Mouse (Mus musculus): ENCODE measurements around the gene Dse.
"Not testable (repeated sequence)": the region's sequence is repeated elsewhere in the genome, so short reads cannot be mapped to it uniquely, and the experiment has no call there.

Gene Dse

DNA sequence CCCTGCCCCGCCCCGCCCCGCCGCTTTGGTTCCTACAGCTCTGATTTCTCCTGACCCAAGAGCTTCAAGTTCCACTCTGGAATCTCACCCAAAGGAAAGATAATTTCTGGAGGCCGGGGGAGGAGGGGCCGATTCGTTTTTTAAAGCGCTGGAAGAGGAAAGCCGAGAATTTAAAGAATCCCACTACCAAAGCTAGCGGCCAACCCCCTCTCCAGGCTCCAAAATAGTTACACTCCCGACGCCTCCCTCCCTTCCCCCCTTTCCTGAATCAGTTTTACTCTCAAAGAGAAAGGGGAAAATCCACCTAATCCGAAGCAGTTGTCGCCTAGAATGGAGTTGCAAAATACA is at the start of gene Dse:
Gene Dse, minus strand, starts transcription at position 213 of the 348 bp plus-strand sequence.
- DNase-seq (ENCODE audit: low read depth): peak; percentile 85

DNA sequence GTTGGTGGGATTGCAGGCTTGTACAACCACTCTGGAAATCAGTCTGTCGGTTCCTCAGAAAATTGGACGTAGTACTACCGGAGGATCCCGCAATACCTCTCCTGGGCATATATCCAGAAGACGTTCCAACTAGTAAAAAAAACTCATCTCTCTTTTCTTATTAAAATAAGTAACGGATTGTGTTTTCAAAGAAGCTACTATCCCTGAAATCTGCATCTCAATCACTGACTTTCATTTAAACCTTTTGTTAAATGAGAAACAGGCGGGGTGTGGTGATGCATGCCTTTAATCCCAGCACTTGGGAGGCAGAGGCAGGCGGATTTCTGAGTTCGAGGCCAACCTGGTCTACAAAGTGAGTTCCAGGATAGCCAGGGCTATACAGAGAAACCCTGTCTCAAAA is 45.3 kb upstream of the Dse start:
- DNase-seq (ENCODE audit: low read depth): not testable (repeated sequence)

DNA sequence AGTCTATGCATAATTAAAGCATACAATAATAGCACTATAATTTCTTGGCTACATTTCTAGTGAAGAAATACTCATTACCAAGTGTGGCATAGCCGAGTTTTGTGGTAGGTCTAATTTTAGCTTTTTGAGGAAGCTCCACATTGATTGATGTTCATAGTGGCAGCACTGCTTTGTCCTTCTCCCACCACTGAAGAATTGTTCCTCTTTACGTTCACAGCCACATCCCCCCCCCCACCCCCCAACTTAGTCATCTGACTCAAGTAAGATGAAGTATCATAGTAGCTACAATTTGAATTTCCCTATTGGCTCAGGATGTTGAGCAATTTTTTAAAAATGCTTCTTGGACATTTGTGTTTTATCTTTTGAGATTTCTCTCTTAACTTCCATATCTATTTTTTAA is 42.1 kb upstream of the Dse start:
- DNase-seq (ENCODE audit: low read depth): no peak

DNA sequence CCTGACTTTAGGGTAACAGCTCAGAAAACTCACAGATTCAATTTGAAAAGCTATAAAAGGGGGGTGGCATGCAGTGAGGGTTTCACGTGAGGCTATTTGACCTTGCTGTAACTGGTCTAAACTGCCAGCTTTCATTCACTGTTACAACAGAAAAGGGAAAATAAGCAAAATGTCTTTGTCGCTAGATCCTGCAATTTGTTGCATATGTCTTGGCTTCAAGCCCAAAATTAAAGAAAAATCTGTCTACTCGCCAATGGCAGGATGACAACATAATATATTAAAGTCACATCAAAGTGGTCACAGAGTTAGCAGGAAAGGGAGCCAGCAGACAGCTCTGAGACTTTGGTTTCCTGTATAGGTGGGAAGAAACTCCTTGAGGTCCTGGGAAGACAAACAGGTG is 40.2 kb upstream of the Dse start:
- peak; percentile 13 for DNase-seq (ENCODE audit: low read depth)

DNA sequence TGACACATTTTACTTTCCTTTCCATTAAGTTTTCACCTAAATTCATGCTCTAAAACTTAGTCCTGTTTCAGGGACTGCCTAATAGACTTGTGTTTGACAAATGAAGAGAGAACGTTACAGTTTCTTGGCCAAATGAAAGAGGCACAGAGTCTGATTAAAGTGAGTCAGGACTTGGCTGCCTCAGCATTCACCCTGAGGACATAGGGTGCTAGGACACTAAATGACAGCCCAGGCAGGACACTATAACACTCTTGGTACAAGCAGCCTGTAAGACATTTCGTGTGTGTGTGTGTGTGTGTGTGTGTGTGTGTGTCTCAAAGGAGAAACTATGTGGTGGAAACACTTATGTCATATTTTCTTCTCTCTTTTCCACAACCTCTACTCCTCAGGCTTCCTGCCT is 38.6 kb upstream of the Dse start:
- DNase-seq (ENCODE audit: low read depth): no peak

DNA sequence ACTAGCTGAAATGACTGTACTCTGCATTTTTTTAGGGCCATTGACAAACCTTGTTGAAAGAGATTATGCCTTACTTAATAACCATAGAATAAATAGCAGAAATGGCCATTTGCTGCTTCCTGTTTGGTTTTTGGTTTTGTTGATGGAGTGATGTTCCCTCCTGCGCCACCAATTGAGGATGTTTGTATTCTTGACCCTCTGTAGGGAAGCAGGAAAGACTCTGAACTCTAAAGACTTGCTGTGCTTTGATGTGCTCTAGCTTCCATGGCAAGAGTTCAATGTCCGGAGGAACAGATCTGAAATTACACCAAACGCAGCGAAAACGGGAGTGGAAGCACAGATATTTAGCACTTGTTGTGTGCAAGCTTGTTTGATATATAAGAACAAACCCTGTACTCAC is 37.2 kb upstream of the Dse start:
- no peak for DNase-seq (ENCODE audit: low read depth)

DNA sequence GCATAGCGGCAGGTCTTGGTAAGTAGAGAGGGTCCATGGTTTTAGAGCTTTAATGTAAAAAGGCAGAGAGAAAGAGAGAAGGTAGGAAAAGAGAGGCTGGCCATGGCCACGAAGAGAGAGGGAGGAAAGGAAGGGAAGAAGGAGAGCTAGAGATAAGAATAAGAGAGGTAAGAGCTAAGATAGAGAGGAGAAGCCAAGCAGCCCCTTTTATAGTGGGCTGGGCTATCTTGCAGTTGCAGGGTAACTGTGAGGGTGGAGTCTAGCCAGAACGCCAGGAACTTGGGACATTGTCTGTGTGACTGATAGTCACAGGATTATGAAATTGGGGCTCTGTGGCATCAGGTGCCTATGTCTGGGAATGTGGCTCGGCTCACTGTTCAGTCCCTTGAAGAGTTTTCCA is 31.0 kb upstream of the Dse start:
- DNase-seq (ENCODE audit: low read depth): no peak

DNA sequence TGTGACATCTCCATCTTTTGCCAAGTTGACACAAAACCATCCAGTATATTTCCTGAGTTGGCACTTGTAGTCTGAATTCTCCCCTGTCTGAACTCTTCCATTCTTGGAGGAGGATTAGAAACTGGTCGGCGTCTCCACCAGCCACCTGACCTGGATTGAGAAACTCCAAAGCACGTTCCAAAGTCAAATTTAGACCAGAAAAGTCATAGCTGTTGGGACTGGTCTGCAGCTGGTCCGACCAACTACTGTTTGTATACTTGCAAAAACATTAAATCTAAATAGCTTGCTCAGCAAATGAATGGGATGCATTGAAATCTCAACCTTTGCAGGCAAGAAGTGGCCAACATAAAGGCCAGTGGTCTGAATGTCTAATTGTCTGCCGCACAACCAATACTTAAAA is 29.1 kb upstream of the Dse start:
- DNase-seq (ENCODE audit: low read depth): no peak

DNA sequence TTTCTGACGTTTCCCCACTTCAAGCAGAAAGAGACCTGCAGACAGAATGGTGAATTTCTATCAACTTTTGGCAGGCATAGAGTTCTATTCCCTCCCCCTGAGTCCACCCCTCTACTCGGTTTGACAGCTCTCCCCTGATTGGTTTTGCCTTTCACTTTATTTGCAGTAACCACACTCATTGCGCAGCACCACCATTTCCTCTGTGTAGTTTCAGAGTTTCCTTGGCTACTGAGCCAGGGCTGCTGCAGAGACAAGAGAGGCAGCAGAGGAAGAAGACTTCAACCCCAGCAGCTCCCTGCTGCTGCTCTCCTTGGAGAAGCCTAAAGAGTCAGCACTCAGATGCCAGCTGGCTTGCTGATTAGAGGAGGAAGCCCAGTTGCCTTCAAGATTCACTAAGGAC is 27.9 kb upstream of the Dse start:
- DNase-seq (ENCODE audit: low read depth): no peak

DNA sequence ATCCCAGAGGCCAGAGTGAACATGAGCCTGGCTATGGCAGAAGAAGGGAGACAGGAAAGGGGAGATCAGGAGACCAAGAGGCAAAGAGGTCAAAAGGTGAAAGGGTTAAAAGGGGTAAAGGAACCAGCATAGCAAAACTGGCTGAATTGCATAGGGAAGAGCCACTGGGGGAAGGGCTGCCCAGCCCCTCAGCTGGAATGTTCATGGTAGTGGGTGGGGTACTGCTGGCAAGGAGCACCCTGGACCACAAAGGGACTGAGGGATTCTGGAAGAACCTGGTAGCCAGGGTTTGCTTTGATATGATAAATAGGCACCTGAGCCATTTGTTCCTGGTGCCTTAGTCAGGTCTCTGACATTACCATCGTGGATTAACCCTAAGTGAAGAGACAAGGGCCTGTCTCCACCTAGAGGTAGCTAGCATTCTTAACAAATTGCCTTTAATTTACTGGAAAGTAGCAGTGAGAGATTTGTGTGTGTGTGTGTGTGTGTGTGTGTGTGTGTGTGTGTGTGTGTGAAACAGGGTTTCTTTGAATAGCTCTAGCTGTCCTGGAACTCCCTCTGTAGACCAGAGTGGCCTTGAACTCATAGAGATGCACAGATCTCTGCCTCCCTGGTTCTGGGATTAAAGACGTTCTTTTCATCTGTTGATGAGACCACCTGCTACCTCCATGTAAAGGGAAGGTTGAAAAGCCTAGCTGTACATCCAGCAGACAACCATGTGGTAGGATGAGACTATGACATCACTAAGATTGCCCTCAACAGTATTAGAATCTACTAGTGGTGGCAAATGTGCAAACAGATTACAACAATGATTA is 26.6 kb upstream of the Dse start:
- peak; percentile 64 for DNase-seq (ENCODE audit: low read depth)

DNA sequence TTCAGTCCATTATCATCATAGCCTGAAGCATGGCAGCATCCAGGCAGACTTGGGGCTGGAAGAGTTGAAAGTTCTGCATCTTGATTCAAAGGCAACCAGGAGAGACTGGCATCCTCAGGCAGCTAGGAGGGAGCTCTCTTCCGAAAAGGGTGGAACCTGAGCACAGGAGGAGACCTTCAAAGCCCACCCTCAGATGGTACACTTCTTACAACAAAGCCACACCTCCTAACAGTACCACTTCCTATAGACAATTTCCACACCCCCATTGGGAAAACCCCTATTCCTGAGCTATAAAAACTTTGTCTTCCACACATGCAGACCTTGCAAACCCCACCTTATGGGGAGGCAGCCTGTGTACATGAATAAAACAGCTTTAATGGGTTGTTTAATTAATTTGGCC is 25.9 kb upstream of the Dse start:
- DNase-seq (ENCODE audit: low read depth): no peak

DNA sequence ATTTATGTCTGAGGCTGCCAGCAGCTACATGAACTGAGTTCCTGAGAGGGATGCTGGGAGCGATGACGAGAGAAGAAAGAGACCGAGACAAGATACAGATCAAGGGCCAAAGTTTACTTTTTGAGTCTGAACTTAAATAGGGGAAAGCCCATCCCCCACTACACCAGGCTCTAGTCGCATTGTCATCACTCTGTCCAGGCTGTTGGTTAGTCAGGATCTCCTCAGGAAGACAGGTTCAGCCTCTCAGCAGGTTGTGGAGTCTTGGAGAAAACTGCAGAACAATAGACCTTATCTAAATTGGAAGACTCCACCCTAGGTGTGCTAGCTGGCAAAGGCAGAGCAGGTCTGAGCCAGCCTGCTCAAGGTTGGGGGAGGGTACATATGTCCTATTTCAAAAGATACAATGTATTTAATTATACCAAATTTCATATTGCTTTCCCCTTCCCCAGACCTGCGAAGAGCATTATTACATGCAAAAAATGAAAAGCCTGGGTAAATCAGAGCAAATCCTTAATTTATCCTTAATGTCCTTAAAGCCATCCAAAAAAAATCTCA is 22.7 kb upstream of the Dse start:
- DNase-seq (ENCODE audit: low read depth): no peak

DNA sequence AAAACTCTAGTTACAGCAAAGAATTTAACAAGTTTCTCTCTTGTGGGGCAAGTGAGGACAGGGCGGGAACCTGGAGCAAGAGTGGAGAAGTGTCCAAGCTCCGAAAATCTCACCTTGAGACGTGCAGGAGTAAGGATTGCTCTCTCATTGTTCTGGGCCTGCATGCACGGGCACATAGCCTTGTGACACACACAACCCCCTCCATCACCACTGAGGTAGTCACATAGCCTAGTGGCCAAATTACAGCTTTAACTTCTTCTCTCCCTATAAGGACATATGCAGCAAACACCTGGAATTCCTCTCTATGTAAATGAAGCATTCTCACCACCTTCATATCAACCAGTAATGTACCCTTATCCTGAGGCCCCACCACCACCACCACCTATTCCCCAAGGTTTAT is 22.0 kb upstream of the Dse start:
- DNase-seq (ENCODE audit: low read depth): no peak

DNA sequence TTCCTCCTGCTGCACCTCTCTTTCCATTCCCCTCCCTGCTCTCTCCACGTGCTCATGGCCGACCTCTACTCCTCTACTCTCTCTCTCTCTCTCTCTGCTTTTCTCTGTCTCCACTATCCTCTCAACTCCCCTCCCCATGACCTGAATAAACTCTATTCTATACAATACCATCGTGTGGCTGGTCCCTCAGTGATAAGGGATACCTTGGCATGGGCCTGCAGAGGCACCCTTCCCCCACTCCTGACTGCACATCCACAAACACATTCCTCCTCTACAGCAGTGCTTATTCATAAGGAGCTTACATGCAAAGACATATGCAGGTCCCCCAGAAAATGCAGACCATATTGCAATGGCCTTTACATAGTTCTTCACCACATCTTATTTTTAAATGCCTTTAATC is 16.1 kb upstream of the Dse start:
- no peak for DNase-seq (ENCODE audit: low read depth)

DNA sequence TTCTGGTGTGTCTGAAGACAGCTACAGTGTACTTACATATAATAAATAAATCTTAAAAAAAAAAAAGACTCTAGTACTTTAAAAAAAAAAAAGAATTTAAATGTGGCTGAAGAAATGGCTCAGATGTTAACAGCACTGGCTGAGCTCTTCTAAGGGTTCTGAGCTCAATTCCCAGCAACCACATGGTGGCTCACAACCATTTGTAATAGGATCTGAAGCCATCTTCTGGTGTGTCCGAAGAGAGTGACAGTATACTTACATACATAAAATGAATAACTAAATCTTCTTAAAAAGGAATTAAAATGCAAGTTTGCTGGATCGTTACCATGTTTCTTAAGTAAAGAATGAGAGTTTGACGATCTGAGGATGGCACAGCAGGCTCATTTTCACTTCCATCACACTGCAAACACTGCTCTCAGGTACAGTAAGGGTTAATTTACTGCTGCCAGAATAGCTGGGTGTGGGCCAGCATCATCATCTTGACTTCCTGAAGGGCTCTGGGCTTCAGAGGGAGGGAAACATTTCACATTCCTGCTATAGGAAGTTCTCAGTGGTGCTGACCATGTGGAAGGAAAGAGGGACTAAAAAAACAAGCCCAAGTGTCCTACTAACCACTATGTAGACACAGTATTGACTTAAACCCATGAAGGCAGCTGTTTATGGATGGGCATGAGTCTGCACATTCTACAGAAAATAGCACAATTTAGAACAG is 14.6 kb upstream of the Dse start:
- DNase-seq (ENCODE audit: low read depth): peak; percentile 33

DNA sequence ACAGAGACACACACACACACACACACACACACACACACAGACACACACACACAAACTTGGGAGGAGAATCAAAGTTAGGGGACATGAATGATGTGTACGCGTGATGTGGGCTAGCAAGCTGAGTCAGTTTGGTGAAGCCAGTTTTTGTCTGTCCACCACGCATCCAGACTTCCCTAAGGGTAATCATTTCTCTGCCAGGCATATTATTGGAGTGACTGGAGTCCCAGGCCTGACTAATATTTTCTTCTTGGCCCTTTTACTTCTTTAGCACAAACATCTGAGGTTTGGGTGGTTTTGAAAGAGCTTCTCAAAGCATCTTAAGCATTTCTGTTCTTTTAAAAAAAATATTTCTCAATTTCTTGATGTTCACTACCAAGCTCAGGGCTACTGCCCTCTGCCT is 10.7 kb upstream of the Dse start:
- DNase-seq (ENCODE audit: low read depth): peak; percentile 79

DNA sequence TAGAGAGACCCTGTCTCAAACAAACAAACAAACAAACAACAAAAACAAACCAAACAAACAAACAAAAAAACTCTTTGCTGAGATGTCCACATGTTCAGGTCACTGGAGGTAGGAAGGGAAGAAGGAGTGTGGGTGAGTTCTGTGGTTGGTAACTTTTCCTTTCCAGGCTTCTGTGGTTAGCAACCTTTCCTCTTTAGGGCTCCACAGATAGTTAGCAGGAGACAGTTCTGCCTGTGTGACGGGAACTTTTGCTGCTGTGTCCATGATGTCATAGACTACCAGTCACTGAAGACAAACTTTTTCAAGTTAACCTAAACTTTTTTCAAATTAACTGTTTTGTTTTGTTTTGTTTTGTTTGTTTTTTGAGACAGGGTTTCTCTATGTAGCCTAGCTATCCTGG is 8.2 kb upstream of the Dse start:
- no peak for DNase-seq (ENCODE audit: low read depth)

DNA sequence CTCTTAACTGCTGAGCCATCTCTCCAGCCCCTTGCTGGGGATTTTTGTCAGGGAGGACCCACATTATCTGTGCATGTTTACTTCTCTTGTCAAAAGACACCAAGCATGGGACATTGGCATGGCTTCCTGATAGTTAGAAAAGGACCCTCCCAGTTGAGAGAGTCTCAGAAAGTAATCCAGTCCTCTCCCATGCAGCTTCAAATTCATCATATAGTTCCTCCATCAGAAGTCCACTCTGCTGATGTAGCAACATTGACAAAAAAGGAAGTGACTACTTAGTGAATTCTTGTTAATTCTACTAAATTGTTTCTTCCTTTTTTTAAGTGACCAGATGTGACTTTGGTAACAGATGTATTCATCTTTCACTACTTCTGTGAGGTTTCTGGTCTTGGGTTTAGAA is 2.4 kb upstream of the Dse start:
- DNase-seq (ENCODE audit: low read depth): no peak

DNA sequence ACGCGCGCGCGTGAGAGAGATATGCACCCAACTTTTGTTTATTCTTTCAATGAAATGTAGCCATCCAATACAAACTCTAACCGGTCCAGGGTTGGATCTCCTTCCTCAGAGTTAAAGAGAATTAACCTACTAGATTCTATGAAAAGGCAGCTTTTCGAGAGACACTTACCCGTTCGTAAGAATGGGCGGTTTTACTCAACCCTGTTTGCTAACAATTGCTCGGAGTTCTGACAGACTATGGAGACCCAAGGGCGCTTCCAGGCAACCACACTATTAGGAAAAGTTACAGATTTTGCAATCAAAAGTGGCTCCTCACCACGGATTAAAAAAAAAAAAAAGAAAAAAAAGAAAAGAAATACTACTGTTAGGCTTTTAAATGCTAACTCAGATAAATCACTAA is 516 bp upstream of the Dse start:
- peak; percentile 60 for DNase-seq (ENCODE audit: low read depth)

DNA sequence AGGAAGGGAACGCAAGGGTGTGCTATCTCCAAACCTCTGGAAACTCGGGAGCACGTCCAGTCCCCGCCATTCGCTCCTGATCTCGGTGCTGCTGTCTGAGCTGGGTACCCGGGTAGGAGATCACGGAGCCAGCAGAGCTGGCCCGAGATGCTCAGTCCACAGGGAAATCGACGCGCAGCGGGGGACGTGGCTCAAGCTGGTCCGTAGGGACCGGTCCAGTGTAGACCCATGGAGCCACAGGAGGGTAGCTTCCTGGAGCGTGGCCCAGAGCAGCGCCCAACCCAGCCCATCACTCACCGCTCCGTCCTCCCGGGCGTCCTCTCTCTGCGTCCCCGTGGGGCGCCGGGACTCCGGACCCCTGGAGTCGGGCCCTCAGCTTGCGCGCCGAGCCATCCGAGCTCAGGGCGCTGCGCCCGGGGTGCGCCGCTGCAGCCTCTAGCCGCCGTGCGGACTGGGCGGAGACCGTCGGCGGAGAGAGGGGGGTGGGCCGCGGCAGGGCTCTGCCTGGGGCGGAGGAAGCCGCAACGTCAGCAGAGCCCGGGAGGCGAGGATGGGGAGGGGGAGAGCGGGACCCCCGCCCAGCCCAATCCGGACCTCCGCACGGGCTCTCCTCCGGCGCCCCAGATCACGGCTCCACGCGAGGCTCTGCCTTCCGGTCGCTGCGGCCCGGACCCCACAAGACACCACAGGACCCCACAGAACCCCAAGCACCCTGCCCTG is 572 bp downstream of the Dse start:
- peak; percentile 88 for DNase-seq (ENCODE audit: low read depth)

DNA sequence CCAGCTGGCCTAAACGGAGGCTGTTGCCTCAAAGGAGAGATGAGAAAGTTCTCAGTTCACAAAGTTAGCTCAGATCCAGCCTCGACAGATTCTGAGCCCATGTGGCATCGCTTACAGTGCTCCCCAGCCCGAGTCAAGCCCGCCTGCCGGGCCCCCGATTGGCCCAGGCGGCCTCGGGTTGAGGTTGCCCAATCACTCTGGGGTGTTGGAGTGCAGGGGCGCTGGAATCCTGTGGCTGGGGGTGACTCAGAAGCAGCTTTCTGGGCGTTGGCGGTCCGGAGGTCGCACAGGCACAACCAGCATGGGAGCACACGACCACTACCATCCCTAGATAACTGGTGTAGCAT is 1.1 kb downstream of the Dse start:
- peak; percentile 90 for DNase-seq (ENCODE audit: low read depth)

DNA sequence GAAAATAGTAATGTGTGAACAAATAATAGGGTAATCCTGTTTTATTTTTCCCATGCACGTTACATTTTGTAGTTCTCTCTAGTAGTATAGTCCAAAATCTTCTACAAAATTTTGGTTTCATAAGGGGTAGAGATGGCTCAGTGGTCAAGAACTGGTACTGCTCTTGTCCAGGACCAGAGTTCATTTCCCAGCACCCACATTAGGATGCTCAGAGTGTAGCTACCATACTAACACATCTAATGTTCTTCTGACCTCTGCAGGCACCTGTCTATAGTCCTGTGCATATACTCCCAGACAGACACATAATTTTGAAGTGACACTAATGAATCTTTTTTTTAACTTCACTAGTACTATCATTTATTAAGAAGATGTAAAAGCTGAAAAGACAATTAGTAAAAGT is 1.7 kb downstream of the Dse start:
- peak; percentile 16 for DNase-seq (ENCODE audit: low read depth)

DNA sequence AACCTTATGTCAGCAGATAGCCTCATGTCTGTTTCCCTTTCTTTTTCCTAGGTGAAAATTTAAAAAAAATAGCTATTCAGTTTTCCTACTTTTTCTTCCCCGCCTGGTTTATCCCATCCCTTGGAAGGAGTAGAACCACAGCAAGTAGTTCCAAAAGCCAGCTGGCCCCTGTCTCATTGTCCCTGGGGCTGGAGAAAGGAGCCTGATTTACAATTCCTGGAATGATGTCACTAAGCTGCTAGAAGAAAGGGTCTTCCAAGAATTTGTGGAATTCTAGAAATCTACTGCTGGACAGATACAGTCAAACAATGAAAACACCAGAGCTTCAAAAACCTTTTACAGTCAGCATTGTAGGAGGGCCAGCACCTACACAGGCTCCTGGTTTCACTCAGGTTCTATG is 6.8 kb downstream of the Dse start:
- no peak for DNase-seq (ENCODE audit: low read depth)

All from NIH3T3 (cell line).